Mouse (Mus musculus) layer of hippocampus, adult 18-20 months (tissue): ENCODE measurements at regions not wholly inside any gene's neighbourhood (a gene's known extent, or its start where the extent isn't known, plus 50 kb on each side); places are given as distances from the start of the nearest gene placed in this dataset.
"Not testable (repeated sequence)": the region's sequence is repeated elsewhere in the genome, so short reads cannot be mapped to it uniquely, and the experiment has no call there.

ENCODE experiments used
- DNase-seq, 2 experiments: peaks; one replicate each; pipeline ENCODE4 v3.0.0; 2022; ENCODE audit warnings: low spot score in 2 of 2

DNA sequence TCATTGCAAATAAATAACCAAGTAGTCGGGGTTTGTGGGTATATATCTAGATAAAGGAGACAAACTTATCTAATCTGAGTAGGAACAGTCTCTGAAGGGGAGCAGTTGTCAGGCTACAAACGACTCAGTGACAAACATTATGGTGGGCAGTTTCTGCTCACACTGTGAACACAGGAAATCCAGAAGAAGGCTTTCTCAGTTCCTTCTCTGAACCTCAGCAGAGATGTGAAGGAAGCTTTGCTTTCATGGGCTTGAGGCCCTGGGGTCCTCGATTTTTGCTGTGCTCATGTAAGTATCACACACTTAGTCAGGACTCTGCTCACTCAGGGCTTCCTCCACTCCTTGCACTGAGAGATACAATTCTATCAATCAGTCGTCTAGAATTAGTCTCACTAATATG is 994.7 kb upstream of the Foxg1 start:
- no peak for DNase-seq

- no peak for DNase-seq
Observed at GRCm38 (mm10) chr12:48388192-48388812, 994.2 kb upstream of the Foxg1 start.

DNA sequence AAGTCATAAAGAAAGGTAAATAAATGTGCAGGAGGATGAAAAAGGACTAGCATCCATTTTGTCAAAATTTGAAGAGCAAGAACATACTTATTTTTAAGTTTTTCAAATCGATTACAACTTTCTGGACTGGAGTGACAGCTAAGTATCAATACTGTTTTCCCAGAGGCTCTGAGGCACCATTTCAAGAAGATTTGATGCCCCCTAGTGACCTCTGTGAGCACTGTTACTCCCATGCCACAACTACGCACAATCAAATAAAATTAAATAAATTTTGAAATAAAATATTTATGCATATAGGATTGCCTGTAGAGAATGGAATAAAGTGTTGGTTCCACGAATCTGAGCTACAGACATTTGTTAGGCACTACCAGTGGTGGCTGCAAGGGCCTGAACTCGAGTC is 991.5 kb upstream of the Foxg1 start:
- DNase-seq, result no peak

DNA sequence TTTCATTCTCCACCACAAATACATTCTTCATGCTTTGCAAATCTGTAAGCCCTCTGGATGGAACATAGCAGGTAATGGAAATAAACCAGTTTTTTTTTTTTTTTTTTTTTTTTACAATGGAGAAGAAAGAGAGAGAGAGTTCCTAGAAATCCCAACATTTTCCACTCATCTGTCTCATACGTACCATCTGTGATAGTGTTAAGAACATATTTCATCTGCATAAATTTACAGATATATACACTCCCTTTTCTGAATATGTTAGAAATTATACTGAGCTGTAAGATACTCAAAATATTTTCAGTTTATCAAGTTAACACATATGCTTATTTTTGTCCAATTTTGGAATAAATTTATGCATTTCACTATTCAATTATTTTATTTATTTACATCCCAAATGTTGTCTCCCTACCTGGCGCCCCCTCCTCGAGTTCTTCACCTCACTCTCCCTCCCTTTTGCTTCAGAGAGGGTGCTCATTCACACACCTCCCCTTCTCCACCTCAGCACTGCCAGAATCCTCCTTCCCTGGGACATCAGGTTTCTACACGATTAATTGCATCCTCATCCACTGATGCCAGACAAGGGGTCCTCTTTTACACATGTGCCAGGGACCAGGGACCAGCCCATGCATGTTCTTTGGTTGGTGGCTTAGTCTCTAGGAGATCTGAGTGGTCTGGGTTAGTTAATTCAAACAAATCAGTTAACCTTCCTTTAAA is 943.0 kb upstream of the Foxg1 start:
- DNase-seq, result no peak

DNA sequence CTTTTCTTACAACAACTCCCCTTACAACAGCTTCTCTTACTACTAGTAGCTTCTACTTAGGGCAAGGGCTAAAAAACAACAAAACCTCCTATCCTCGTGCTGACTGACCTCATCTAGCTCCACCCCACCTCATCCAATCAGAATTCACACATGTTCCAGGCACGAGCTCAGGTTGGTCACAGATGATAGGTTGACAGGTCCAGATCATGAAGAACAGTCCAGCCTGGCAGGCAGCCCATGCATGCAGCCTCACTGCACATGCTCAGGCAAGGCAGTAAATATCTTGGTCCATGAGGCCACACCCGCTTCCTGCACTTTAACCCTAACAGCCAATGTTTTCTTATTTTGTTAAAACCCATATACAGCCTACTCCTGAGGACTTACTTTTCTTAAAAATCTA is 933.7 kb upstream of the Foxg1 start:
- DNase-seq, result not testable (repeated sequence)

GRCm38 (mm10) chr12:48462392-48462791 is 920.1 kb upstream of the Foxg1 start:
- DNase-seq, result no peak

GRCm38 (mm10) chr12:48500735-48501134 is 881.7 kb upstream of the Foxg1 start:
- no peak for DNase-seq

- DNase-seq, result no peak
Observed at GRCm38 (mm10) chr12:48511594-48511993, 870.9 kb upstream of the Foxg1 start.

GRCm38 (mm10) chr12:48512259-48512658 is 870.2 kb upstream of the Foxg1 start:
- DNase-seq, result no peak

GRCm38 (mm10) chr12:48521996-48522395 is 860.5 kb upstream of the Foxg1 start:
- DNase-seq, result no peak

DNA sequence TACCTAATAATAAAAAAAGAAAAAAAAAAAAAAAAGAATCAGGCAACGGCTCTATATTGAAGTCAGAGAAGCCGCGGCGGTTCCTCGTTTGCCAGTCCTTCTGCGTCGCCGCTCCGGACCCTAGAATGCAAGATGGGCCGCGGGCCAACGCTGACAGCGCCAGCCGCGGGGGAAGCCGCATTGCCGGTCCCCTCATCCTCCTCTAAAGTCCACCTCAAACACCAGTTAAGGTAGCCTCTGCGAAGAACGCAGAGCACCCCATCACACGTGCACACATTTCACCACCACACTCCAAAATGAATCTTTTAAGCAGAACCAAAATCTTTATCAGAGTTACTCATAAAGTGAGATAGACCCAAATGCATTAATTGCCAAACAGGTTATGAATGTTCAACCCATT is 822.8 kb upstream of the Foxg1 start:
- DNase-seq, result peak in 1 of 2 experiments; percentile 2

GRCm38 (mm10) chr12:48604401-48605197 is 777.9 kb upstream of the Foxg1 start:
- no peak for DNase-seq

DNA sequence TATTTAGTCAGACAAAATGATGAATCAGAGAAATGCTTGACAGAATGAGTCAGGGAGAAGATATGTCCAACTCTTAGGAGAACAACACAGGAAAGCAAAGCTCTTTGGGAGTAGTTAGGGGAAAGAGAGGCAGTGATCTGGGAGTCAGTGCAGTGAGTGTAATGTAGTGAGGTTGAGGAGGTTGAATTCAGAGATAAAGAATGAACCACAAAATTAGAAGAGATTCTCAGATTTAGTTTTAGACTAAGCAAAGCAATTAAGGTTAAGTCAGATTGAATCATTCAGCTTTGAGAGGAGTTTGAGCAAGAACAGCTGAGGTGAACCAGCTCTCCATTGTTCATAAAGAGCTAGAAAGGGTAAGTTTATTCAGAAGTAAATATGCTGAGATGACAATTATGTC is 777.0 kb upstream of the Foxg1 start:
- no peak for DNase-seq

GRCm38 (mm10) chr12:48609391-48609790 is 773.1 kb upstream of the Foxg1 start:
- no peak for DNase-seq

DNA sequence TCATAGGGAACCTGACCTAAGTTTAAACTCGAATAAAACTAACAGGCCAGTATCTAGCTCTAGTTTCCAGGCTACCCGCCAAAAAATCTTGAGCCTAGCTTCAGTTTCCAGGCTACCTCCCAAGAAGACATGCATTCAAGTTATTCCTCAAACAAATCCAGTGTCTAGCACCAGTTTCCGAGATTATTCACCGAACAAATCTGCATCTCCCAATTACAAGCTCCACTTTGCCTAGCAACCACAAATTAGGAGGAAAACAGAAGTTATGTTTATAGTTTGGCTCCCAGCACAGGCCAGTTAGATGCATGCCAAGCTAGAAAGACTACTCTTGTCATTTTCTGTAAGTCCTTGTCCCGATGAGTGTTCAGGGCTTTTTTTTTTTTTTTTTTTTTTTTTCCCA is 770.4 kb upstream of the Foxg1 start:
- DNase-seq, result peak in 1 of 2 experiments; percentile 1

GRCm38 (mm10) chr12:48616337-48616736 is 766.1 kb upstream of the Foxg1 start:
- DNase-seq, result no peak

DNA sequence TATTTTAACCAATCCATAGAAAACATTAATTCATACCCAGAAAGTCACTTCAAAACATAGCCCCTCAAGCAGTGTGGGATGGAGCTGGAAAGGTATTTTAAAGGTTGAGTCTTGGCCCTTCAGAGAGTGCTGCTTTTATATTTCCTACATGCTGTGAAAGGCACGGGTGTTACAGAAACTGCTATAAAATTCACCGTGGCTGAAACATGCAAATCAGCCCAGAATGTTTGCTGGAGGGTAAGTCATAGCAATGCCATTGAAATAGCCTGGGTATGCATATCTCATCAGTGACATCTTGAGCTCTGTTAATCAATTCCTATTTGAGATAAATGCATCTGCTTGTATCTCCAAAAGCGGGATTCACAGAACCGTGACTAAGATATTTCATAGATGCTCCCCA is 748.9 kb upstream of the Foxg1 start:
- no peak for DNase-seq

DNA sequence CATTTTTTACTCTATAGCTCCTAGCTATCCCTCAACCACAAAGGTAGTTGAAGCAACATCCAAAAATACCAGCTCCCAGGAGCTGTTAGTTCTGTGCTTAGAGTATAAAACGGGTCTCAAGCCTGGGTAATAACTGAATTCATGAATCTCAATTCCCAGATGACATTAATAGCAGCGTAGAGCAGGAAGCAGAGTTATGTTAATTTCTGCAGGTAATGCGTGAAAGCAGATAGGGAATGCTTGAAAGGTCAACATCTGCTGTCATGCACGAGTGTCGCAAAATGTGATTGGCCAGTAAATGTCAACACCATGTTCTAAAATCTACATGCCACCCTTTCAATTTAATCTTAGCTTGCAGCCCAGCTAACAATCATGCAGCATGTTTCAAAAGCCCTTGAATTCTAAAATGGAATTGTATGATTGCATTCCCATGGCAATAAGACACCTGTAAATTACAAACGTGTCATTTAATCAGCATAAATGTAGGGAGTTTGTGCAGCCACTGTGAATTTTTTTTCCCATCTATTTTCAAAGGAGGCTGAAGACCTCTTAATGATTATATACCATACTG is 747.7 kb upstream of the Foxg1 start:
- DNase-seq, result no peak

GRCm38 (mm10) chr12:48641974-48642373 is 740.5 kb upstream of the Foxg1 start:
- no peak for DNase-seq

DNA sequence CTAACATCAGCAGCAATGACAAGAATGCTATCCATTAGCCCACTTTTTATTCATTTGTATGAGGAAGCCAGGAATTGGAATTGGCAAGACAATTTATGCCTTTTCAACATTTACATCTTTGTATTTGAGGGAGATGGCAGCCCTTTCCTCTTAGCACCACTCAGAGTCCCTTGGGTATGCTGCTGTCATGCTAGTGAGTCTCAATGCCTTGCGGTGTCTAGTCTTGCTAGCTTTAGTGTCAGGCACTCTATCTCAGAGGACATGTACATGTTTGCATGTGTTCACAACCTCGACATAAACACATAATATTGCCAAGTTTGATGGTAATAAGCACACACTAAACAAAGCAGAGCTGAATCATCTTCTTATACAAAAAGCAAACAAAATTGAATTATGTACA is 737.3 kb upstream of the Foxg1 start:
- DNase-seq, result no peak

DNA sequence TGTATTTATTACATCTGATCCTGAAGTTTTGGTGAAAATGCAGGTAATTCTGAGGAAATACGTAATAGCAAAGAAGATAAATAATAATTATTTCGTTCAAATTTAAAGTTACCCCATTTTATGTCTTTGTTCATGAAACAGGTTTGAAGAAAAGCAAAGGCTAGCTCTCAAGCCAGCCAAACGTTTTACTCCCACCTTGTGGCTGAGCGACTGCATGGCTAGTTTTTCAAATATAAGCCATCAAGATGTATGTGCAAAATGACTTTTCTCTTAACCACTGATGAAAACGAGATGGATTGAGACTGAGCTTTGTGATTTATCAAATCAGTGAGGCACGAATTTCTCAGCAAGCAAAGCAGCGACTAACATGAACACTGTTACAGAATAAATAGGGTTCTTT is 736.5 kb upstream of the Foxg1 start:
- DNase-seq, result no peak

GRCm38 (mm10) chr12:48675176-48675575 is 707.3 kb upstream of the Foxg1 start:
- DNase-seq, result no peak
